Mouse (Mus musculus): ENCODE measurements around the gene Me1. TPM values are rescaled to one million over a fixed set of nuclear protein-coding genes. Genes with fewer than 3 reads are reported as not detected.

The Me1 gene
- polyA plus RNA-seq (2012; rRNA removed): 9.5 and 12.7 TPM in 2 replicates

GRCm38 (mm10) chr9:86695818-86696261 is at the start of gene Me1:
Me1 (minus strand) TSS chr9:86695953.

GRCm38 (mm10) chr9:86742959-86743911 is 47.5 kb upstream of the Me1 start, which contains the start of gene Prss35:
Prss35 (plus strand) TSS chr9:86743649.

GRCm38 (mm10) chr9:86571540-86572135 is 124.1 kb downstream of the Me1 start, which contains the start of the genes Pgm3 and Rwdd2a:
Pgm3 (minus strand) TSS chr9:86571842.
Rwdd2a (plus strand) TSS chr9:86571991.

Other genes with a start within 250 kb of the Me1 start
- gene Ube2cbp, start 231.0 kb downstream of the Me1 start, polyA plus RNA-seq (2012; rRNA removed): 4.4 and 4.7 TPM in 2 replicates
- gene Dop1a, start 228.8 kb downstream of the Me1 start, polyA plus RNA-seq (2012; rRNA removed): 16.7 and 19.0 TPM in 2 replicates
- gene Pgm3, start 124.1 kb downstream of the Me1 start, polyA plus RNA-seq (2012; rRNA removed): 21.1 and 27.7 TPM in 2 replicates
- 2.4 and 2.5 TPM in 2 replicates for gene Rwdd2a, start 124.0 kb downstream of the Me1 start, polyA plus RNA-seq (2012; rRNA removed)
- 1.6 and 3.5 TPM in 2 replicates for gene Prss35, start 47.7 kb upstream of the Me1 start, polyA plus RNA-seq (2012; rRNA removed)
- 16.6 and 21.2 TPM in 2 replicates for gene Snap91, start 184.7 kb upstream of the Me1 start, polyA plus RNA-seq (2012; rRNA removed)

Measured in central nervous system, embryonic 11.5 days (tissue).